8 mouse cellular contexts compared by ENCODE assay signal in genomic region chr2:179769137-179769536, GRCm38 (mm10).
A peak's percentile ranks its signal among the peaks of the same experiment; 100 is the strongest.
DNase-seq lines count a peak whose midpoint lies in the region; ATAC-seq and TF ChIP-seq lines count a peak whose summit lies in the region.

No protein-coding gene starts in this region.

- no peaks in the 10 kb centered on the region for H3K36me3 ChIP-seq in heart, embryonic 10.5 days
- no peaks in the 10 kb centered on the region for H3K36me3 ChIP-seq in intestine, embryonic 15.5 days
- no peaks in the 10 kb centered on the region for H3K36me3 ChIP-seq in lung, embryonic 14.5 days (ENCODE audit: insufficient read depth)
- H3K36me3 ChIP-seq in thymus, adult 2 months (ENCODE audit: control insufficient read depth, insufficient read depth, low read length) = no peaks in the 10 kb centered on the region

- H3K4me2 ChIP-seq in intestine, embryonic 15.5 days (replicated peaks) = no peak overlapping the region
- no peak overlapping the region for H3K4me2 ChIP-seq in lung, embryonic 14.5 days

- H3K27me3 ChIP-seq in heart, embryonic 10.5 days (ENCODE audit: insufficient read depth, poor library complexity, severe bottlenecking) = peaks cover 35% of the 10 kb centered on the region
- no peaks in the 10 kb centered on the region; the same call in none of the 2 replicates for H3K27me3 ChIP-seq in intestine, embryonic 15.5 days (replicated peaks)
- H3K27me3 ChIP-seq in lung, embryonic 14.5 days (ENCODE audit: insufficient read depth, low read length) = peaks cover 26% of the 10 kb centered on the region
- no peaks in the 10 kb centered on the region for H3K27me3 ChIP-seq in thymus, adult 2 months (ENCODE audit: control insufficient read depth, insufficient read depth, low read length)

- no peak overlapping the region for H3K9ac ChIP-seq in intestine, embryonic 15.5 days
- H3K9ac ChIP-seq in lung, embryonic 14.5 days = no peak overlapping the region

- WGBS in heart, embryonic 10.5 days = 38% methylated on average over 5 of the region's 5 CpGs
- WGBS in intestine, embryonic 15.5 days = 43% methylated on average over 5 of the region's 5 CpGs
- 43% methylated on average over 5 of the region's 5 CpGs for WGBS in lung, embryonic 14.5 days
- 79% methylated on average over 5 of the region's 5 CpGs for WGBS in thymus, adult 2 months

- DNase-seq in heart, embryonic 10.5 days (ENCODE audit: low spot score) = no peak
- DNase-seq in heart, adult 11 months = no peak
- DNase-seq in urinary bladder, postnatal 4 days (ENCODE audit: low spot score in 2 of 2) = peak; percentile 67 to 68
- no peak for DNase-seq in urinary bladder, postnatal 25 days (ENCODE audit: low spot score)
- DNase-seq in lung, embryonic 14.5 days = peak; percentile 95
- DNase-seq in thymus, adult 2 months = no peak

- no peaks in the 10 kb centered on the region for H3K9me3 ChIP-seq in heart, embryonic 10.5 days
- no peaks in the 10 kb centered on the region for H3K9me3 ChIP-seq in intestine, embryonic 15.5 days
- H3K9me3 ChIP-seq in lung, embryonic 14.5 days (ENCODE audit: low read depth, low read length) = no peaks in the 10 kb centered on the region

- no peak for TF ChIP-seq POLR2A in thymus, adult 2 months (IDR thresholded peaks at IDR 0.05; ENCODE audit: control insufficient read depth, extremely low read depth, insufficient read depth, low read length, poor library complexity)

- peak overlapping the region; percentile 85 for H3K27ac ChIP-seq in heart, embryonic 10.5 days
- H3K27ac ChIP-seq in intestine, embryonic 15.5 days = 0 out of 2 replicates have a peak overlapping the region, but pooled peaks have one; percentile 13
- H3K27ac ChIP-seq in lung, embryonic 14.5 days (ENCODE audit: low read depth) = no peak overlapping the region
- H3K27ac ChIP-seq in thymus, adult 2 months (ENCODE audit: control insufficient read depth, insufficient read depth, low read length) = no peak overlapping the region

- ATAC-seq in intestine, embryonic 15.5 days = peak; percentile 87
- ATAC-seq in lung, embryonic 14.5 days (ENCODE audit: insufficient read depth) = peak; percentile 87
- ATAC-seq in megakaryocyte progenitor cell, adult 5-6 weeks (replicated peaks; ENCODE audit: poor library complexity) = no peak

- no peak overlapping the region for H3K4me3 ChIP-seq in heart, embryonic 10.5 days
- H3K4me3 ChIP-seq in intestine, embryonic 15.5 days (replicated peaks) = no peak overlapping the region
- H3K4me3 ChIP-seq in lung, embryonic 14.5 days (ENCODE audit: low read depth, low read length) = no peak overlapping the region
- no peak overlapping the region for H3K4me3 ChIP-seq in thymus, adult 2 months (ENCODE audit: control insufficient read depth, insufficient read depth, low read length)

- peaks cover 68% of the 10 kb centered on the region for H3K4me1 ChIP-seq in heart, embryonic 10.5 days
- H3K4me1 ChIP-seq in intestine, embryonic 15.5 days (replicated peaks) = peaks cover 10% of the 10 kb centered on the region; the same call in 1 of the 2 replicates
- peaks cover 10% of the 10 kb centered on the region for H3K4me1 ChIP-seq in lung, embryonic 14.5 days (ENCODE audit: insufficient read depth)
- no peaks in the 10 kb centered on the region for H3K4me1 ChIP-seq in thymus, adult 2 months (replicated peaks; ENCODE audit: control insufficient read depth, insufficient read depth, low read length)

- TF ChIP-seq CTCF in lung, embryonic 14.5 days (IDR thresholded peaks at IDR 0.05; ENCODE audit: low read depth) = no peak
- TF ChIP-seq CTCF in thymus, adult 2 months (IDR thresholded peaks at IDR 0.05; ENCODE audit: borderline replicate concordance, control insufficient read depth, extremely low read depth, insufficient read depth, low read length, poor library complexity) = no peak

Comparison
In these comparisons a context has a peak if more than half of its experiments do, and no peak if none do; other contexts are left out.
1. DNase-seq: peak in urinary bladder, postnatal 4 days (2 of 2) and lung, embryonic 14.5 days (single experiment); none in heart, embryonic 10.5 days (single experiment), heart, adult 11 months (single experiment), urinary bladder, postnatal 25 days (single experiment) and thymus, adult 2 months (single experiment).
2. H3K27ac ChIP-seq: peak in heart, embryonic 10.5 days (single experiment) and intestine, embryonic 15.5 days (single experiment); none in lung, embryonic 14.5 days (single experiment) and thymus, adult 2 months (single experiment).